Mouse (Mus musculus) megakaryocyte, embryonic 14.5 days (primary cell): ENCODE data around the gene Smyd3. TPM values are rescaled to one million over a fixed set of nuclear protein-coding genes. Genes with fewer than 3 reads are reported as not detected.

Experiments
- H3K27me3 ChIP-seq: replicated peaks from 2 replicates; pipeline ENCODE3; 2012; ENCODE audit warnings: inconsistent platforms
- H3K36me3 ChIP-seq: replicated peaks from 2 replicates; pipeline ENCODE3; 2012; ENCODE audit warnings: low read length, inconsistent platforms, mixed read lengths
- H3K4me1 ChIP-seq: 2 replicates; pipeline ENCODE4 v1.6.1; 2012; ENCODE audit warnings: inconsistent platforms
- H3K4me3 ChIP-seq: replicated peaks from 2 replicates; pipeline ENCODE3; 2012; ENCODE audit warnings: moderate library complexity, mild to moderate bottlenecking, inconsistent platforms
- H3K9me3 ChIP-seq: 2 replicates; pipeline ENCODE4 v1.6.1; 2012; ENCODE audit warnings: inconsistent platforms
- FLI1 ChIP-seq: IDR thresholded peaks from 2 replicates; pipeline ENCODE4 v1.6.1; 2012; ENCODE audit warnings: low read length, inconsistent platforms, mixed read lengths
- GATA1 ChIP-seq: IDR thresholded peaks from 3 replicates; pipeline ENCODE4 v1.6.1; 2012; ENCODE audit warnings: mixed read lengths, low read length, inconsistent platforms, borderline replicate concordance
- polyA plus RNA-seq: library from polyadenylated mRNA; stranded (reverse); fragments of >175 nt; gene quantifications from 2 replicates; pipeline ENCODE4 v1.2.3, GENCODE M21; 2012; ENCODE audit warnings: low replicate concordance; ENCODE audit not compliant: insufficient read depth

Smyd3 gene
- polyA plus RNA-seq, 1 experiment: 2.4 TPM

DNA sequence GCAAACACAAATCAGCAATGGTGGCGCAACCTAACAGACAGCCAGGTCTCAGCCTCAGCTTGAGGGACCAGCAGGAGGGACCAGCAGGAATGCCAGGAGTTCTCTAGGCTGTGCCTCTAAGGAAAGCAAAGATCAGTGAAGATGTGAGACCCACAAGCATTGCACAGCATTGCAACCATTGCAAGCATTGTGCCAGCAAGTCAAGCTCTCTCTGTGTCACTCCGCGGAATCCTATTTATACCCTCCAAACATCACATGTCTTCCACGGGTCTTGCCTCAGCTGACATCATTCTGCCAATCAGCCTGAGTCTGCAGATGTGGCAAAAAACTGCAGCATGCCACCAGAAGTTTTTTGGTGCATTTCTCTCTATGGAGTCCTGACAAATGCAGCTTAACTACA, 577.5 kb downstream of the Smyd3 start:
- Histone ChIP-seq H3K4me3 (no peak overlapping the region), H3K9me3 (peaks cover 6% of the 10 kb centered on the region; the same call in 1 of the 2 replicates), H3K4me1 (no peaks in the 10 kb centered on the region), H3K27me3 (peaks cover 14% of the 10 kb centered on the region), H3K36me3 (no peaks in the 10 kb centered on the region)
- TF ChIP-seq GATA1 (no peak), FLI1 (no peak)

GRCm38 (mm10) chr1:178936976-178937375, 580.9 kb downstream of the Smyd3 start:
- H3K4me3 ChIP-seq: no peak overlapping the region
- H3K27me3 ChIP-seq: peaks cover 14% of the 10 kb centered on the region
- no peaks in the 10 kb centered on the region for H3K36me3 ChIP-seq
- H3K9me3 ChIP-seq: peaks cover 13% of the 10 kb centered on the region
- TF ChIP-seq FLI1: no peak
- TF ChIP-seq GATA1: no peak
- no peaks in the 10 kb centered on the region for H3K4me1 ChIP-seq

GRCm38 (mm10) chr1:178936457-178936856, 581.4 kb downstream of the Smyd3 start:
- Histone ChIP-seq H3K27me3 (peaks cover 14% of the 10 kb centered on the region), H3K4me1 (no peaks in the 10 kb centered on the region), H3K9me3 (peaks cover 18% of the 10 kb centered on the region), H3K4me3 (no peak overlapping the region), H3K36me3 (no peaks in the 10 kb centered on the region)
- no peak for TF ChIP-seq FLI1
- TF ChIP-seq GATA1: no peak

- Histone ChIP-seq H3K4me3 (no peak overlapping the region), H3K27me3 (peaks cover 9% of the 10 kb centered on the region), H3K4me1 (no peaks in the 10 kb centered on the region), H3K36me3 (no peaks in the 10 kb centered on the region), H3K9me3 (peaks cover 18% of the 10 kb centered on the region)
- no peak for TF ChIP-seq GATA1
- no peak for TF ChIP-seq FLI1
These were observed 583.7 kb downstream of the Smyd3 start for GRCm38 (mm10) chr1:178933953-178934637.

DNA sequence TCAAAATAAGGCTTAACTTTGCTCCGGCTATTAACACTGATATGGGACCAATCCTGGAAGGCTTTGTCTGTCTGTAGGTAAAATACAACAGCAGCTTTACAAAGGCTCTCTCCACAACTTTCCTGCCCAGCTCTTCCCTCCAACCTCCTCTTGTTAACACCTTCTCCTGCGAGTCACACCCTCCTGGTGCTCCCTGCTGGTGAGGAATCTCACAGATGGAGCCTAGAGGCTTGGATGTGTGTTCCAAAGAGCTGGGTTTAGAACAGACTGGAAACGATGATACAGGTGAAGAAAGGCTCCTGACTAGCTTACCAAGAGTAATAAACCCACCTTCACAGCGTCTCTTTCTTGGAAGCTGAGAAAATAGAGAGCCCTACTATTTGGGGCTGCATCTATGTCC, 588.3 kb downstream of the Smyd3 start:
- H3K4me3 ChIP-seq: no peak overlapping the region
- no peaks in the 10 kb centered on the region for H3K36me3 ChIP-seq
- H3K9me3 ChIP-seq: peaks cover 12% of the 10 kb centered on the region
- TF ChIP-seq FLI1 (no peak), GATA1 (no peak)
- no peaks in the 10 kb centered on the region for H3K27me3 ChIP-seq
- no peaks in the 10 kb centered on the region for H3K4me1 ChIP-seq

GRCm38 (mm10) chr1:178924492-178925183, 593.2 kb downstream of the Smyd3 start:
- Histone ChIP-seq H3K9me3 (no peaks in the 10 kb centered on the region; the same call in 1 of the 2 replicates), H3K4me1 (no peaks in the 10 kb centered on the region), H3K27me3 (no peaks in the 10 kb centered on the region), H3K4me3 (no peak overlapping the region), H3K36me3 (no peaks in the 10 kb centered on the region)
- TF ChIP-seq GATA1 (no peak), FLI1 (no peak)

GRCm38 (mm10) chr1:178917194-178917902, 600.5 kb downstream of the Smyd3 start:
- H3K4me1 ChIP-seq: no peaks in the 10 kb centered on the region
- TF ChIP-seq GATA1: no peak
- TF ChIP-seq FLI1: no peak
- no peak overlapping the region for H3K4me3 ChIP-seq
- peaks cover 36% of the 10 kb centered on the region for H3K9me3 ChIP-seq
- no peaks in the 10 kb centered on the region for H3K36me3 ChIP-seq
- H3K27me3 ChIP-seq: peaks cover 9% of the 10 kb centered on the region

- TF ChIP-seq FLI1: no peak
- TF ChIP-seq GATA1: no peak
- peaks cover 18% of the 10 kb centered on the region for H3K27me3 ChIP-seq
- no peaks in the 10 kb centered on the region for H3K4me1 ChIP-seq
- H3K36me3 ChIP-seq: no peaks in the 10 kb centered on the region
- H3K9me3 ChIP-seq: peaks cover 36% of the 10 kb centered on the region
- H3K4me3 ChIP-seq: no peak overlapping the region
These were observed 602.8 kb downstream of the Smyd3 start for GRCm38 (mm10) chr1:178915056-178915455.

DNA sequence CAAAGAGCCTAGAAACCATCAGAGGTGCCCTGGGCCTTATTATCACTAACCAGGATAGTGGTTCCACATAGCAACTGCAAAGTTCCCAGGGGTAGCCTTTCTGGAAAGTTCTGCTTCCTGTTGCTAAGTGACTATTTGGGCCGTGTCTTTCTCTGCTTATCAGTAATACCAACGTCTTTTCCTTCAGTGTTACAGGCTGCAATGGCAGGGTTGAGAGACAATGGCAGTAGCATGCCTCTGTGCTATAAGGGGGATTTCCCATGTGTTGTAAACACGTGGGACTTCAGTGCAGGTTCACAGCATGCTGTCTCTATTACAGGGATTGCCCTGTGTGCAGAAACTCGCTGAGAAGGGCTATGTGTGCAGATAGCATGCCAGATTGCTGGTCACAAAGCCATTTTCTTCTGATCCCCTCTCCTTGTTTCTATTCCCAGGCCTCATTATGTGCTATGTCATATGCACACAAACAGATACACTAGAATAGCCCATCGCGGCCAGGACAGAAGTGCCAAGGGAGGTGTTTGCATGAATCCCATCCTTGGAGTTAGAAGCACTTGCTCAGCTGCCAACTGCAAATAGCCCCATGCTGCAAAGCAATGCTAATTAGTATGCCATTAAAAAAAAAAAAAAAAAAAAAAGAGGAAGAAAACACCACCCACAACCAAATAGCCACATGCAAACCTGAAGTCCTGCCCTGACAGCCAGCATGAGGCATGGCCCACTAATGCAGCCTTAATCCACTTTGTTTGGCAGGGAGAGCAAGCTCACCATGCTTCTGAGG, 604.7 kb downstream of the Smyd3 start:
- peaks cover 36% of the 10 kb centered on the region for H3K9me3 ChIP-seq
- no peaks in the 10 kb centered on the region for H3K4me1 ChIP-seq
- peaks cover 16% of the 10 kb centered on the region for H3K27me3 ChIP-seq
- H3K36me3 ChIP-seq: no peaks in the 10 kb centered on the region
- H3K4me3 ChIP-seq: no peak overlapping the region
- TF ChIP-seq FLI1 (no peak), GATA1 (no peak)
